10 mouse cellular contexts compared by ENCODE assay signal in the genomic region with DNA sequence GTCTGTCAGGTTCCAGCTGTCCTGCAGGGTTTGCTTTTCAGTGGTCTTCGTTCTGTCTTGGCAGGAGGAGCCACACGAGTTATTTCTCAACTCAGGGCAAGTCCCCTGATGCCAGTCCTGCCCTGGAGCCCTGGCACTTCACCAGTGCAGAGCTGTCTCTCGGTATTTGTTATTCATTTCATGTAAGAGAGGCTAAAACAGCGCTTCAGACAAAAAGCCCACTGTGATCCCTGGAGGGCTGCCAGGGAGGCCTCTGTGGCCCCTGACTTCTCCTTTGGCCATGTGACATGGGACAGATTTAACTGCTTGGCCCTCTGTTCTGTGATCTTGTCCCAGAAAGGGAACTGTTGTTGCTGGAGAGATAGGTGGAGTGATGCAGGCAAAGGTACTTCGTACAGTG. TPM values are rescaled to one million over a fixed set of nuclear protein-coding genes. Genes with fewer than 3 reads are reported as not detected.
DNase-seq lines count a peak whose midpoint lies in the region; ATAC-seq and TF ChIP-seq lines count a peak whose summit lies in the region.
"Had no signal": no experiment of that assay in that cellular context is flagged by ENCODE, and none has a peak within 500 bp of the region (broad histone marks: within the 10 kb centered on the region; RNA-seq: fewer than 3 reads in every experiment).

No protein-coding gene starts in this region.

- H3K79me2 ChIP-seq in MEL (ENCODE audit: control insufficient read depth, insufficient read depth, low read length, poor library complexity): no peaks in the 10 kb centered on the region

- TF ChIP-seq POLR2A in MEL (IDR thresholded peaks at IDR 0.05; ENCODE audit: control insufficient read depth in 1 of 2, insufficient read depth in 1 of 2, low read depth in 1 of 2, low read length in 2 of 2, poor library complexity in 1 of 2): no peak

- TF ChIP-seq CTCF in MEL (IDR thresholded peaks at IDR 0.05 in 2 of 3, conservative IDR thresholded peaks at IDR 0.05 in 1 of 3; ENCODE audit: control insufficient read depth in 1 of 3, insufficient read depth in 1 of 3, low read depth in 2 of 3, low read length in 3 of 3, poor library complexity in 1 of 3, severe bottlenecking in 1 of 3): no peak

- TF ChIP-seq RAD21 in MEL (IDR thresholded peaks at IDR 0.05; ENCODE audit: low read depth, low read length): no peak

- no peak for TF ChIP-seq EP300 in MEL (IDR thresholded peaks at IDR 0.05; ENCODE audit: low read depth in 1 of 2, low read length in 2 of 2)

- H3K27ac ChIP-seq in hindbrain, embryonic 15.5 days (replicated peaks): 0 out of 2 replicates have a peak overlapping the region, but pooled peaks have one; percentile 15
- H3K27ac ChIP-seq in hindbrain, embryonic 10.5 days: no peak overlapping the region
- H3K27ac ChIP-seq in MEL (ENCODE audit: control insufficient read depth, low read depth, low read length): no peak overlapping the region

- H3K36me3 ChIP-seq in hindbrain, embryonic 15.5 days: peaks cover 76% of the 10 kb centered on the region
- peaks cover 97% of the 10 kb centered on the region for H3K36me3 ChIP-seq in hindbrain, embryonic 10.5 days
- H3K36me3 ChIP-seq in MEL (ENCODE audit: control insufficient read depth in 1 of 2, insufficient read depth in 2 of 2, low read length in 2 of 2): peaks cover 0 to 22% of the 10 kb centered on the region in 2 experiments; a peak in 2 of 4 replicates

- no peaks in the 10 kb centered on the region for H3K27me3 ChIP-seq in hindbrain, embryonic 15.5 days
- H3K27me3 ChIP-seq in hindbrain, embryonic 10.5 days (ENCODE audit: insufficient read depth, poor library complexity, severe bottlenecking): no peaks in the 10 kb centered on the region
- H3K27me3 ChIP-seq in MEL (ENCODE audit: control insufficient read depth in 1 of 2, insufficient read depth in 2 of 2, low read length in 2 of 2): no peaks in the 10 kb centered on the region

- peaks cover 7% of the 10 kb centered on the region; the same call in 1 of the 2 replicates for H3K4me1 ChIP-seq in hindbrain, embryonic 15.5 days (replicated peaks)
- no peaks in the 10 kb centered on the region for H3K4me1 ChIP-seq in hindbrain, embryonic 10.5 days (replicated peaks)
- H3K4me1 ChIP-seq in MEL (ENCODE audit: control insufficient read depth in 1 of 2, insufficient read depth in 2 of 2, low read length in 2 of 2): no peaks in the 10 kb centered on the region

- H3K9me3 ChIP-seq in hindbrain, embryonic 15.5 days: no peaks in the 10 kb centered on the region
- no peaks in the 10 kb centered on the region for H3K9me3 ChIP-seq in hindbrain, embryonic 10.5 days
- H3K9me3 ChIP-seq in MEL (replicated peaks; ENCODE audit: insufficient read depth, low read length): no peaks in the 10 kb centered on the region

- no peak overlapping the region for H3K9ac ChIP-seq in hindbrain, embryonic 15.5 days
- H3K9ac ChIP-seq in MEL (ENCODE audit: control insufficient read depth, low read depth, low read length, poor library complexity, severe bottlenecking): no peak overlapping the region

- no peak overlapping the region for H3K4me2 ChIP-seq in hindbrain, embryonic 15.5 days
- H3K4me2 ChIP-seq: heart, embryonic 11.5 days had no signal

- DNase-seq in hindbrain, embryonic 10.5 days (ENCODE audit: low spot score): no peak
- no peak for DNase-seq in MEL (ENCODE audit: low read depth, low spot score)
- peak; percentile 48 for DNase-seq in cerebellum, adult 9-10 months
- DNase-seq in layer of hippocampus, postnatal 14 days (ENCODE audit: low spot score in 2 of 2): peak; percentile 31 to 55
- no peak for DNase-seq in spleen, postnatal 4 days (ENCODE audit: low spot score in 2 of 2)
- DNase-seq in ovary, postnatal 36 days (ENCODE audit: low spot score): no peak
- no peak for DNase-seq in MN1 (ENCODE audit: low spot score)

- H3K4me3 ChIP-seq in hindbrain, embryonic 15.5 days: no peak overlapping the region
- no peak overlapping the region for H3K4me3 ChIP-seq in hindbrain, embryonic 10.5 days
- no peak overlapping the region for H3K4me3 ChIP-seq in MEL (ENCODE audit: control insufficient read depth in 1 of 2, insufficient read depth in 1 of 2, low read depth in 2 of 2, low read length in 2 of 2)

- ATAC-seq in hindbrain, embryonic 15.5 days (ENCODE audit: low FRiP score, low read depth): no peak
- ATAC-seq: forebrain, embryonic 16.5 days had no signal

- WGBS in hindbrain, embryonic 15.5 days: 59% methylated on average over 5 of the region's 5 CpGs
- 83% methylated on average over 5 of the region's 5 CpGs for WGBS in hindbrain, embryonic 10.5 days

TF ChIP-seq in MEL, 35 proteins besides CTCF, POLR2A, EP300 and RAD21:
- TF ChIP-seq USF1 (IDR thresholded peaks at IDR 0.05; ENCODE audit: low read depth, low read length) (0 out of 2 replicates have a peak, but pooled peaks have one; percentile 18), CHD1 (IDR thresholded peaks at IDR 0.05; ENCODE audit: low read depth, low read length) (no peak), SIN3A (IDR thresholded peaks at IDR 0.05; ENCODE audit: low read length) (no peak), TAL1 (IDR thresholded peaks at IDR 0.05; ENCODE audit: low read length) (no peak), UBTF (IDR thresholded peaks at IDR 0.05; ENCODE audit: borderline replicate concordance, insufficient read depth, low read depth, low read length) (no peak), GABPA (IDR thresholded peaks at IDR 0.05; ENCODE audit: low read depth, low read length) (no peak), ELF1 (IDR thresholded peaks at IDR 0.05; ENCODE audit: low read depth, low read length) (no peak)

RNA-seq across cellular contexts. Expression of gene Dhx8, which starts 25.7 kb away (rescaled TPM):
- polyA plus RNA-seq in hindbrain, embryonic 15.5 days (2015; fragmentation: Nextera tagmentation; extraction: Ambion mirVana): 28.8 and 29.2 TPM in 2 replicates
- polyA plus RNA-seq in hindbrain, embryonic 10.5 days (2016; fragmentation: Nextera tagmentation; extraction: Ambion mirVana): 37.1 and 42.2 TPM in 2 replicates
- total RNA-seq in MEL (2012; rRNA removed): 33.1 and 34.3 TPM in 2 replicates
- 10 to 100 TPM in 1 of 2 experiments, not detected in 1; 44.7 TPM for polyA plus RNA-seq in MEL (2012; ENCODE audit: insufficient read depth in 1 of 2, insufficient read length in 2 of 2, low read depth in 1 of 2, low replicate concordance in 2 of 2, missing spikeins in 1 of 2)
- total RNA-seq in layer of hippocampus, postnatal 14 days (2021): 10 to 100 TPM; 32.4 to 34.2 TPM

RNA-seq across cellular contexts. Expression of gene Etv4, which starts 26.7 kb away (rescaled TPM):
- polyA plus RNA-seq in hindbrain, embryonic 15.5 days (2015; fragmentation: Nextera tagmentation; extraction: Ambion mirVana): 14.4 and 21.3 TPM in 2 replicates
- polyA plus RNA-seq in hindbrain, embryonic 10.5 days (2016; fragmentation: Nextera tagmentation; extraction: Ambion mirVana): 7.6 and 8.8 TPM in 2 replicates
- total RNA-seq in MEL (2012; rRNA removed): 16.5 and 19.1 TPM in 2 replicates
- 10 to 100 TPM in 1 of 2 experiments, not detected in 1; 22.1 TPM for polyA plus RNA-seq in MEL (2012; ENCODE audit: insufficient read depth in 1 of 2, insufficient read length in 2 of 2, low read depth in 1 of 2, low replicate concordance in 2 of 2, missing spikeins in 1 of 2)
- 10 to 100 TPM; 19.3 to 22.1 TPM for total RNA-seq in layer of hippocampus, postnatal 14 days (2021)

Comparison
In these comparisons a context has a peak if more than half of its experiments do, and no peak if none do; other contexts are left out.
1. DNase-seq: peak in cerebellum, adult 9-10 months (single experiment) and layer of hippocampus, postnatal 14 days (2 of 2); none in hindbrain, embryonic 10.5 days (single experiment), MEL (single experiment), spleen, postnatal 4 days (0 of 2), ovary, postnatal 36 days (single experiment) and MN1 (single experiment).